Mouse (Mus musculus) mouse embryonic stem cell (cell line): ENCODE results near the gene Gm20388.
"Not testable (repeated sequence)": the region's sequence is repeated elsewhere in the genome, so short reads cannot be mapped to it uniquely, and the experiment has no call there.

ENCODE experiments used
- in situ Hi-C, 2 experiments: fragments of 300-500 bp; cut with MboI; formaldehyde crosslinking; loops; 1 replicate in 1 of 2; 3 replicates in 1 of 2; pipeline ENCODE4 v1.14.3; 2019 to 2020; ENCODE audit warnings: low sequenced_read_pairs in 2 of 2, low pct_unique_long_range_greater_than_20kb in 1 of 2, mixed read lengths in 1 of 2; ENCODE audit not compliant: unreplicated experiment in 1 of 2

Gm20388 gene

GRCm38 (mm10) chr8:123197016-123197415 is 3286.4 kb downstream of the Gm20388 start:
- in situ Hi-C loops = loop anchor here (5.0 to 10.0 kb wide), 3 partner anchors 82 to 362 kb away; partner anchors contain the start of gene Cpne7 (in 1 of the 2)

- in situ Hi-C loops = loop anchor here (5.0 to 10.0 kb wide), 3 partner anchors 85 to 365 kb away; partner anchors contain the start of gene Cpne7 (in 1 of the 2)
These were observed 3289.2 kb downstream of the Gm20388 start for GRCm38 (mm10) chr8:123199864-123200263.

- in situ Hi-C loops = no loop called here
These were observed 3291.6 kb downstream of the Gm20388 start for GRCm38 (mm10) chr8:123202288-123202687.

- in situ Hi-C loops = no loop called here
These were observed 3292.9 kb downstream of the Gm20388 start for GRCm38 (mm10) chr8:123203571-123203970.

- in situ Hi-C loops = no loop called here
These were observed 3301.2 kb downstream of the Gm20388 start for GRCm38 (mm10) chr8:123211876-123212275.

GRCm38 (mm10) chr8:123212321-123213117 is 3301.9 kb downstream of the Gm20388 start, which contains the start of the genes Chmp1a and Spata33:
Gene Chmp1a (minus strand): TSS chr8:123212763.
Gene Spata33 (plus strand): TSS chr8:123212832.
- in situ Hi-C loops = no loop called here

- in situ Hi-C loops = no loop called here
These were observed 3302.6 kb downstream of the Gm20388 start for GRCm38 (mm10) chr8:123213118-123213772.

- in situ Hi-C loops = no loop called here
These were observed 3304.8 kb downstream of the Gm20388 start for GRCm38 (mm10) chr8:123215430-123215829.

GRCm38 (mm10) chr8:123220917-123221316 is 3310.3 kb downstream of the Gm20388 start:
- in situ Hi-C loops = no loop called here

- in situ Hi-C loops = no loop called here
These were observed 3313.9 kb downstream of the Gm20388 start, which contains the start of gene Cdk10 for GRCm38 (mm10) chr8:123224278-123225266. Gene Cdk10 (plus strand): TSS chr8:123224842.

- in situ Hi-C loops = no loop called here
These were observed 3317.8 kb downstream of the Gm20388 start for GRCm38 (mm10) chr8:123228416-123228815.

GRCm38 (mm10) chr8:123230326-123230725 is 3319.7 kb downstream of the Gm20388 start:
- in situ Hi-C loops = not testable (repeated sequence)

- in situ Hi-C loops = no loop called here
These were observed 3321.1 kb downstream of the Gm20388 start for GRCm38 (mm10) chr8:123231742-123232141.

- in situ Hi-C loops = no loop called here
These were observed 3321.9 kb downstream of the Gm20388 start for GRCm38 (mm10) chr8:123232553-123232952.

GRCm38 (mm10) chr8:123233300-123233699 is 3322.7 kb downstream of the Gm20388 start:
- in situ Hi-C loops = no loop called here

- in situ Hi-C loops = no loop called here
These were observed 3323.1 kb downstream of the Gm20388 start for GRCm38 (mm10) chr8:123233760-123234159.

GRCm38 (mm10) chr8:123234918-123235519 is 3324.4 kb downstream of the Gm20388 start:
- in situ Hi-C loops = no loop called here
